Mouse (Mus musculus) spleen, adult 2 months (tissue): Measurements from ENCODE around the gene Arrb1.

Experiments used
- CTCF ChIP-seq: fragments of 200-500 bp; IDR thresholded peaks from 2 replicates; pipeline ENCODE4 v1.5.1; 2011; ENCODE audit warnings: mild to moderate bottlenecking, inconsistent platforms; ENCODE audit not compliant: insufficient read depth, insufficient read length, insufficient replicate concordance; ENCODE audit errors: extremely low read depth
- POLR2A ChIP-seq: fragments of 200-500 bp; IDR thresholded peaks from 2 replicates; pipeline ENCODE4 v1.6.1; 2011; ENCODE audit warnings: low read depth, low read length, inconsistent platforms

DNA sequence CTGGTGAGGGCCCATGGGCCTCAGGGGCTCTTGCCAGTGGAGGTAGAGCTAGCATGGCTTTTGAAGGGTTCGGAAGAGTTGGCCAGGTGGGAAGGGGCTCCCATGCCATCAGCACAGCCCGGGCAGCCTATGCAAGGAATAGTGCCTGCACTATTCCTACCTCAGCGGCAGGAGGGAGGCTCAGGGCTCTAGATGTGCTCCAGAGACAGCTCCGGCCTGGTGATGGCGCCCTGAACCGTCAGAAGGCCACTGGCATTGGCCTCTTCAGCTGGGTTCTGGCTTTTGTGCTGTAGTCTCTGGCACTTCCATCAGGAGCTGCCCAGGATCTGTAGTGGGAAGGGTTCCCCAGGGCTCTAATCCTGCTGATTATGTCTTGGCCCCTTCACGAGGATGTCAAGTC lies 28.0 kb downstream of the Arrb1 start:
- TF ChIP-seq CTCF (no peak), POLR2A (no peak)
